Mouse (Mus musculus) large intestine, adult 2 months (tissue): ENCODE data around the gene Vmp1. TPM values are rescaled to one million over a fixed set of nuclear protein-coding genes. Genes with fewer than 3 reads are reported as not detected.
A peak's percentile ranks its signal among the peaks of the same experiment; 100 is the strongest.

Experiments used
- DNase-seq: peaks from one replicate; pipeline ENCODE4 v3.0.0-alpha.2; 2012; ENCODE audit warnings: low read depth, low spot score
- WGBS: fragments of 180-500 bp; shearing (Covaris S2); methylation state at CpG from one replicate; pipeline ENCODE4 v1.1.7; 2018; 5-methylcytosine and 5-hydroxymethylcytosine counted together
- polyA plus RNA-seq: library from polyadenylated mRNA; depleted of rRNA; stranded (reverse); fragments of >200 nt; gene quantifications from 2 replicates; pipeline ENCODE4 v1.2.3, GENCODE M21; 2012

Gene Vmp1
- polyA plus RNA-seq, 1 experiment, result 147 TPM

DNA sequence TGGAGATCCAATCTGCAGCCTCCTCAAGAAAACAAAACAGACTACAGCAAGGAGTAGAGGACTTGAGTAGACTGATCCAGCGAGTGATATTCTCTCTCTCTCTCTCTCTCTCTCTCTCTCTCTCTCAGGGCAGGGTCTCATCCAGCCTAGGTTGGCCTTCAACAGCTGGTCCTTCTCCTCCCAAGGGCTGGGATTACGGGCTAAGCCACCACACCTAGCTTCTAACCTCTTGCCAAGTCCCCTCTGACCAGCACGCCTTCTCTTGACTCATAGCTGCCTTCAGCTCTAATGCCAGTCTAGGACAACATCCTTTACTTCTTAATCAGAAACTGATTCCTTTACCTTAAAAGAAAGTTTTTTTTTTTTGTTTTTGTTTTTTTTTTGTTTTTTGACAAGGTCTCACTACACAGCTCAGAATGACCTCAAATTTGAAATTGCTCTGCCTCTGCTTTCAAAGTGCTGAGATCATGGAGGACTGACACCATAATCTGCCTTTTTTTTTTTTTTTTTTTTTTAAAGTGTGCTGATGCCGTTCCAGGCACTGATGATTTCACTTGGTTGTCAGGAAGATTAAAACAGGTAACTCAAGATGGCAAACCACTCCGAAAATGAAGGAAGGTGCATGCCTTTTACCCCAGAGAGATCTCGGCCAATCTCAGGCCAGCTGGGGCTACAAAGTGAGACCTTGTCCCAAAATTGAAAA lies 105.4 kb downstream of the Vmp1 start:
- WGBS, result 14% methylated on average over 6 of the region's 6 CpGs
- DNase-seq, result no peak

- 34% methylated on average over 4 of the region's 4 CpGs for WGBS
- no peak for DNase-seq
These were observed 106.4 kb downstream of the Vmp1 start for GRCm38 (mm10) chr11:86577231-86577630.

DNA sequence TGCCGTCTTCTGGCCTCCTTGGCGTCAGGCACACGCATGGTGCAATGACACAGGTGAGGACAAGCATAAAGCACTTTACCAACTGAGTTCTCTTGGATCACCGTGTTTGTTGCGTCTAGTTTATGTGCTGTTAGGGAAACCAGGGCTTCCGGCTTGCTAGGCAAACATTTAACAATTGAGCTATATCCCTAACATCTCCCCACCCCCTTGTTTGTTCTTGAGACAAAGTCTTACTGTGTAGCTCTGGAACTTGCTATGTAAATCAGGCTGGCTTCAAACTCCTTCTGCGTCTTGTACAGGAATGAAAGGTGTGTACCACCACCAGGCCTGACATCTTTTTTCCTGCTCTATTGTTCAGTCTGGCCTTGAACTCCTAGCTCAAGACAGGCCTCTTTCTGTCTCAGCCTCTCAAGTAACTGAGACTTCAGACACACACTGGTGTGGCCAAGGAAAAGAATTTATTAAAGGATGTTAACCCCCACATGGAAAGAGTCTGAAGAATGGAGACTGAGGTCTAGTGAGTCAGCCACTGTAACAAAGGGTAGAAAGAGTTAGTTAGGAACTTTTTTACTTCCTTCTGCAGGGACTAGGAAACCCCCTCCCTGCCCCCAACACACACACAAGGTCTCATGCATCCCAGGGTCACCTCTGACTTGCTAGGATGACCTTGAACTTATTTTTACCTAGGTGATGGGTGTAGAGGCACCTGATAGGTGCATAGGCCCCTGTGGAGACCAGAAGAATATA lies 107.8 kb downstream of the Vmp1 start:
- WGBS, result 40% methylated on average over 7 of the region's 7 CpGs
- DNase-seq, result no peak

DNA sequence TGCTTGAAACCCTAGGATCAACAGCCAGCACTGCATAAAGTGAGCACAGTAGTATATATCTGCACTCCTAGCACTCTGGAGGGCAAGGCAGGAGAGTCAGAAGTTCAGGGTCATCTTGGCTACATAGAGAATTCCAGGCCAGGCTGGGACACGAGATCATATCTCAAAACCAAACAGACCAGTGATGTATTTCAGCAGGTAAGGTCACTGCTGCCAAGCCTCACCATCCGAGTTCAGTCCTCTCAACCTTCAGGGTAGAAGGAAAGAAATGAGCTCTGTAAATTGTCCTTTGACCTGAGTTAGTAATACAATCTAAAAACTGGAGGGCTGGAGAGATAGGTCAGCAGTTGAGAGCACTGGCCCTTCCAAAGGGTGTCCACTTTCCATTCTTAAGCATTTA lies 109.2 kb downstream of the Vmp1 start:
- 15% methylated on average over 2 of the region's 2 CpGs for WGBS
- no peak for DNase-seq

GRCm38 (mm10) chr11:86573646-86574231 lies 109.9 kb downstream of the Vmp1 start:
- 65% methylated on average over 6 of the region's 6 CpGs for WGBS
- DNase-seq, result no peak

DNA sequence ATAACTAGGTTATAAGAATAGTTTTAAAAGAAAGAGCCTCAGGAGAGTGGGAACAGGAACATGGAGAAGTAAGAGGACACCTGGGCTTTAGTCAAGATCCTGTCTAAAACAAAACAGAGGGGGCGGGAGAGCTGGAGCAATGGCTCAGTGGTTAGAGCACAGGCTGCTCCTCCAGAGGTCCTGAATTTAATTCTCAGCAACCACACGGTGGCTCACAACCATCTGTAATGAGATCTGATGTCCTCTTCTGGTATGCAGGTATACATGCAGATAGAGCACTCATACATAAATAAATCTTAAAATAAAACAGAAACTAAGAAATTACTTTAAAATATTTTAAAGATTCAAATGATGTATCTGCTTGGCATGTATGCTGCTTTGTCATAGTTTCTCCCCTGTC lies 111.0 kb downstream of the Vmp1 start:
- DNase-seq, result no peak
- WGBS, result 54% methylated on average over 2 of the region's 2 CpGs

- 83% methylated on average over 4 of the region's 4 CpGs for WGBS
- DNase-seq, result no peak
These were observed 111.8 kb downstream of the Vmp1 start for GRCm38 (mm10) chr11:86571871-86572270.

GRCm38 (mm10) chr11:86571047-86571855 lies 112.4 kb downstream of the Vmp1 start:
- 50% methylated on average over 15 of the region's 15 CpGs for WGBS
- DNase-seq, result no peak

- 61% methylated on average over 9 of the region's 9 CpGs for WGBS
- DNase-seq, result no peak
These were observed 113.3 kb downstream of the Vmp1 start for GRCm38 (mm10) chr11:86570261-86570746.

GRCm38 (mm10) chr11:86568425-86568824 lies 115.2 kb downstream of the Vmp1 start:
- 27% methylated on average over 3 of the region's 3 CpGs for WGBS
- DNase-seq, result no peak

DNA sequence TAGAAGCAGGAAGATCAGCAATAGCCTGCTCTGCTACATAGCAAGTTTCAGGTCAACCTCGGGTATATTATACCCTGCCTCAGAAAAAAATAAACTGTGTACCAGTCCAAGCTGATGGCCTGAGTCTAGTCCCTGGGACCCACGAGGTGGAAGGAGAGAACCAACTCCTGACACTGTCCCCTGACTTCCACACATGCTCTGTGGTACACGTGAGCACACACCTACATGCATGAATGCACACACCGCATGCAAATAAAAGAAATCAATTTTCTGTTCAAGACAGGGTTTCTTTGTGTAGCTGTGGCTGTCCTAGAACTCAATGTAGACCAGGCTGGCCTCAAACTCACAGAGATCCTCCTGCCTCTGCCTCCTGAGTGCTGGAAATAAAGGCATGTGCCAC lies 125.4 kb downstream of the Vmp1 start:
- 92% methylated on average over 4 of the region's 4 CpGs for WGBS
- DNase-seq, result no peak

DNA sequence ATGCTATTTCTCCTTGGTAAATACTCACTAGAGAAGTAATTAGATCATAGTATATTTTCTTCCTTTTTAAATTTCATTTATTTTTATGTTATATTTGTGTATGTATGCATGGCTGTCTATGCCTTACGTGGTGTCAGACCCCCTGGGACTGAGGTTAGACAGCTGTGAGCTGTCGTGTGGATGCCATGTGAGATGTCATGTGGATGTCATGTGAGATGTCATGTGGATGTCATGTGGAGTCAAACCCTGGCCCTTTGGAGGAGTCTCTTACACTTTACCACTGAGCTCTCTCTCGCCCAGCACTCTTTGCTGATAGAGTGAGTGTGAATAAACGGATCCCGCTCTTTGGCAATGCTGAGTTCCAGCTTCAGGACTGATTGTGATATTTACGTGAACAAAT lies 130.1 kb downstream of the Vmp1 start:
- WGBS, result 95% methylated on average over 6 of the region's 6 CpGs
- DNase-seq, result no peak

DNA sequence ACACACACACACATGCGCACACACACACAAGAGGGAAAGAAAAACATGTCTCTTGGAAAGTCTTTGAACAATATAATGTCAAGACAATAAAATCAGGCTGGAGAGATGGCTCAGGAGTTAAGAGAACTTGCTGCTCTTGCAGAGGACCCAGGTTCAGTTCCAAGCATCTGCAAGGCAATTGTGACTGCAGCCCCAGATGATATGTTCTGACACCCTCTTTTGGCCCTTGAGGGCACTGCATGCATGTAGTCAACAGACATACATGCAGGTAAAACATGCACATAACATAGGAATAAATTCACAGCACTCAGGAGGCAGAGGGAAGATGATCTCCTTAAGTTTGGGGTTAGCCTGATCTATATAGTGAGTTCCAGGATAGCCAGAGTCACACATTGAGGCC lies 136.2 kb downstream of the Vmp1 start:
- DNase-seq, result no peak

DNA sequence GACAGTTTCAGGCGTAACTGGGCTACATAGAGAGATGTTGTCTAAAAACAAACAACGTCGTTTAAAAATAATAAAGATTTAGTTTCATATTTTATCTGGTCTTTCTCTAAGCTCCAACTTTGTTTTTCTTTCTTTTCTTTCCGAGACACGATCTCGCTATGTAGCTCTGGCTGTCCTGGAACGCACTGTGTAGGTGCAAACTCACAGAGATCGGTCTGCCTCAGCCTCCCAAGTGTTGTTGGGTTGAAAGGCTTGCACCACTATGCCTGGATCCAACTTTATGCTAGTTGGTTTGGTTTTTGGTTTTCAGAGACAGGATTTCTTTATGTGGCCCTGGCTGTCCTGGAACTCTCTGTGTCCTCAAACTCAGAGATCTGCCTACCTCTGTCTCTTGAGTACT lies 138.1 kb downstream of the Vmp1 start:
- WGBS, result 57% methylated on average over 8 of the region's 8 CpGs

More for the DNA sequence above, 136.2 kb downstream of the Vmp1 start:
- 100% methylated on average over 1 of the region's 1 CpGs for WGBS

GRCm38 (mm10) chr11:86544639-86545299 lies 138.9 kb downstream of the Vmp1 start, which contains the start of the genes Rps6kb1 and Tubd1:
TSS of gene Rps6kb1 (minus strand) at chr11:86544805.
TSS of gene Tubd1 (plus strand) at chr11:86544991.
- WGBS, result under 1% methylated on average over 43 of the region's 43 CpGs
- DNase-seq, result peak; percentile 99

More for the DNA sequence above, 138.1 kb downstream of the Vmp1 start:
- DNase-seq, result no peak

DNA sequence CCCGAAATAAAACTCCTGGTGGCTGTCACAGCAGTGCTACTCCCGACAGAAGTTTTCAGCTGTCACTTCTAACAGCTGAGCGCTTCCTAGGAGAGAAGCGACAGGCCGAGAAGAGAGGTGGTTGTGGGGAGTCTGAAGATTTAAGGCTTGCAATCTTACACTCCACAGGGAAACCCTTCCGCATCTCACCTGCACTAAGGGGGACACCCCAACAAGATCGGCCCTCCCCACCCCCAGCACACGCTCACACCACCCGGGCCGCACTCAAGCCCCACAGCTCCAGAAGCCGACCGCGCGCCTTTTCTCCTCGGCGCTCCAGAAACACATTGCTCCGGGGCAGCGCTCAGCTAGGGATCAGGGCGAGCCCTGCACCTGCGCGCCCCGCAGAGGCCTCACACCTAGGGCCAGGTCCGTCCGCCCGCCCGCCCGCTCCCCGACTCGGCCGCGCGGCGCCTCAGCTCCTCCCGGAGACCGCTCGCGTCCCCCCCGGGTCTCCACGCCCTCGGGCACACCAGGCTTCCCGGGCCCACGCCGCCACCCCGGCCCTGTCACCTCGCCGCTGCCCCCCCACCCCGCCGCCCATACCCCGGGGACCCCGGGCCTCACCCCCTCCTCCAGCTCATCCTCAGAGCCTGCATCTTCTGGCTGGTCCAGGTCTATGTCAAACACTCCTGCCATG lies 139.5 kb downstream of the Vmp1 start:
- DNase-seq, result no peak
- whole genome bisulfite sequencing, result under 1% methylated on average over 49 of the region's 50 CpGs

GRCm38 (mm10) chr11:86542851-86543250 lies 140.8 kb downstream of the Vmp1 start:
- DNase-seq, result no peak
- 64% methylated on average over 1 of the region's 1 CpGs for WGBS

GRCm38 (mm10) chr11:86540476-86540845 lies 143.2 kb downstream of the Vmp1 start:
- DNase-seq, result no peak
- 67% methylated on average over 2 of the region's 2 CpGs for WGBS
